Mouse (Mus musculus): ENCODE results near the gene Olfr155. TPM values are rescaled to one million over a fixed set of nuclear protein-coding genes. Genes with fewer than 3 reads are reported as not detected.

Gene Olfr155
- polyA plus RNA-seq, 1 experiment: not detected

DNA sequence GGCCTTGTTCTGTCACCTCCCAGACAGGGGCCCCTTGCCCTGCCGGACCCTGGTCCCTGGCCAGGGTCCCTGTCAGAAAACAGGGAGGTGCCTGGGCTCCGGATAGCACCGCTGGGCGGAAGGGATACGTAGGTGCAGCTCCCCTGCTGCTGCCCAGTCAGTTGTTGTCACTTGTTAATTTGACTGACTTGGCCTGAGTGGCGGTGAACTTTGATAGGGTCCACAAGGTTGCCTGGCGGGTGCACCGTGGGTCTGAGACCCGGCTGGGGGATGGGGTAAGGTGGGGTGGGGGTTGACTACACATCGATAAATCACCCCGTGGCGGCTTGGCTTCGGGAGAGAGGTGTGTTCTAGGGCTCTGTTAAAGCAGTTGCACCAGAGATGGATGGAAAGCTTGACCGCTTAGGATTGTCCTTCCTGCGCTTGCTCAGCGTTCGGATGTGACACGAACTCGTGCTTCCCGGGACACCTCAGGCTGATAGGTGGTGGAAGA, 24.6 kb downstream of the Olfr155 start:
- no peak for TF ChIP-seq GATA1 (IDR thresholded peaks at IDR 0.05; ENCODE audit: low read length)

DNA sequence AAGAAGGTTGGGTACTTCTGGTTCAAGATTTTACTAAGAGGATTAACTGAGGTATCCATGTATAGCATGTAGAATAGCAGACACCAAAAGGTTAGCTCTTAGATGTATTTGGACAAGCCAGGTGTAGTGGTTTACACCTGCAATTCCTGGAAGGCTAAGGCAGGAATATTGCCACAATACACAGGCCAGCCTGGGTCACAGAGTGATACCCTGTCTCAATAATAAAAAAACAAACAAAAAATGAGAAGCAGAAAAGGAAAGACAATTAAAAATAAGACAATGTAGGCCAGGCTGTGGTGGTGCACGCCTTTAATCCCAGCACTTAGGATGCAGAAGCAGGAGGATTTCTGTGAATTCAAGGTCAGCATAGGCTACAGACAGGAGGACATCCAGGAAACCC, 25.9 kb downstream of the Olfr155 start:
- TF ChIP-seq GATA1 (IDR thresholded peaks at IDR 0.05; ENCODE audit: low read length): no peak

DNA sequence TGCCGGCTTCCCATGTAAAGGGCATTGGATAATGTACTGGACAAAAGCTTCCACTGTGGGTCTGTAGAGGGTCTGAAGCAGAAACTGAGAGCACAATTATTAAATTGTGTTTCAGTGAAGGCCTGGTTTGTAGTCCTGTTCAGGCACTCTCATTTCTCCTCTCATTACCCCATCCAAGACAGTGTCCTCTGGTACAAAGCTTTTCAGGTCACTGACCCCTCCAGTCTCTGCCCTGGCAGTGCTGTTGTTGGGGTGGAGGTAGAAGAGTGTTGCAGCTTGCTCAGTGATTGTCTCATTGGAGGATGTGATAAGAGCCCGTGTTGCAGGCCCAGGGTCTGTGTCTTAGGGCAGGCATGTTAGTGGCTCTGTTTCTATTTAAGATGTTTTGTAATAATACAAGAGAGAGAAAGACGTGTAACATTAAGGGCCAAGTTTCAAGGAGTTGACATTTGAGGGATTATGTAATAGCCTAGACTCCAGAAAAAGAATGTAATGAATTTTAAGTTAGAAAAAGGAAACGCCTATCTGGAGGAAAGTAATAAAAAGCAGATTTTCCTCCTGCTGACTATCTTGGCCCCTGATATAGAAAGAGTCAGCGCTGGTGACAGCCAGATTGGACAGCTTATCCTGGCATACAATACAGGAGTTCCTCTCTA, 26.9 kb downstream of the Olfr155 start:
- TF ChIP-seq GATA1 (IDR thresholded peaks at IDR 0.05; ENCODE audit: low read length): no peak

DNA sequence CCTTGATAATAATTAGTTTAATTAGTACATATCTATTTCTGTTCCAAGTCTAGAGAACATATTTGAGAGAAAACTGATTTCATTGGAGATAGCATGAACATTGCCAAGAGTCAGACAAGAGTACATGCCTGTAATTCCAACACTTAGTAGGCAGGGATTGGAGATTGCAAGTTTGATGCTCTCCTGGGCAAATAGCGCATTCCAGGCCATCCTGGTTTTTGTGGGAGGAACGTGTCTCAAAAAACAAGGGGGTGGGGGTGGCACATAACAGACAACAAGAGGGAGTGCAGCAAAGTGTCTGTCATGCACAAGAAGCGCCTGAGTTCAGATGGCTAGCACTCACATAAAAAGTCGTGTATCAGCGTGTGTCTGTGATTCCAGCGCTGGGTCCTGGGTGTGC, 28.2 kb downstream of the Olfr155 start:
- TF ChIP-seq GATA1 (IDR thresholded peaks at IDR 0.05; ENCODE audit: low read length): no peak

DNA sequence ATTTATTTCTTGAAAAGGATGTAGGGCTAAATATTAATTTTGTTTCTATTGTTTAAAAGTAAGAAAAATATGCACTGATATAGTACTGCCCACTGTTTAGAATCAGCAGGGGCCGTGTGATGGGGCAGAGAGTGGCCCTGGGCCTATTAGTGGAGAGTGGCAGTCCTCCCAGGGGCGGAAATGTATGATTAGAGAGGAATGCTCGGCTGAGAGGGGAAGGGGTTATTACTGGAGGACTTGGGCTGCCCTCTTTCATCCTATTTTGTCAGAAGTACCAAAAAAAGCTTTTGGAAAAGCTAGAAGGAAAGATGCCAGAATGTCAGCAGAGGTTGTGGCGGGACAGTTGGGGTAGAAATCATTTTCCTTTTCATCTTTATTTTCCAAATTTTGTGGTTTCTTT, 32.8 kb downstream of the Olfr155 start:
- TF ChIP-seq GATA1 (IDR thresholded peaks at IDR 0.05; ENCODE audit: low read length): no peak

DNA sequence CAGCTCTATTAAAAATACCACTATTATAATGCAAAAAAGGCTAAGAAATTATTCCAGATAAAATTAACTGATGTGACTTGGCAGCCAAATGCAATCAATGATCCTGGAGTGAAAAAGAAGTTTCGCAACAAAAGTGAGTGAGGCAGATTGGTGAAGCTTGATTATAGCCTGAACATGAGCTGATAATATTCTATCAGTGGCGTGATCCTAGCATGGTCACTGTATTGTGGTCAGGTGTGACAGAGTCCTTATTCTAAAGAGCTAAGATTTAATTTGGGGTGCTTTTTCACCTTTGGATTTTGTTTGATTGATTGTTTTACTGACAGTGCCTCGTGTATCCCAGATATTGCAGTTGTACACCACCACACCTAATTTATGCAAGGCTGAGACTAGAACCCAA, 39.9 kb downstream of the Olfr155 start:
- TF ChIP-seq GATA1 (IDR thresholded peaks at IDR 0.05; ENCODE audit: low read length): no peak

DNA sequence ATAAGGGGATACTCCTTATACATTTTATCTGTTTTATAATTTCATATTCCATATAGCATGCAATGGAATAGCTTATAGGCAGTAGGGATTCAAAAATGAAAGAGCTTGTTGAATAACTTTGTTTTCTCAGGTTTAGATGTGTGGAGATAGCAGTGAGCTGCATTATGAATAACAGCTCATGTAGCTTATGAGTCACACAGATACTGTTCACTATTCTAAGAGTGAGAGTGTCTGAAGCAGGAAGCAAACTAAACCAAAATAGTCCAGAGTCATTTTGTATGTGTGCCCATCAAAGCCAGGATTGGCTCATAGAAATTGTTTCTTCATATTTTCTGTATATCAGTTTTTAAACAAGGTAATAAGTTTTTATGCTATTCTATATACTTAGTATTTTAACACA, 45.8 kb downstream of the Olfr155 start:
- TF ChIP-seq GATA1 (IDR thresholded peaks at IDR 0.05; ENCODE audit: low read length): no peak

DNA sequence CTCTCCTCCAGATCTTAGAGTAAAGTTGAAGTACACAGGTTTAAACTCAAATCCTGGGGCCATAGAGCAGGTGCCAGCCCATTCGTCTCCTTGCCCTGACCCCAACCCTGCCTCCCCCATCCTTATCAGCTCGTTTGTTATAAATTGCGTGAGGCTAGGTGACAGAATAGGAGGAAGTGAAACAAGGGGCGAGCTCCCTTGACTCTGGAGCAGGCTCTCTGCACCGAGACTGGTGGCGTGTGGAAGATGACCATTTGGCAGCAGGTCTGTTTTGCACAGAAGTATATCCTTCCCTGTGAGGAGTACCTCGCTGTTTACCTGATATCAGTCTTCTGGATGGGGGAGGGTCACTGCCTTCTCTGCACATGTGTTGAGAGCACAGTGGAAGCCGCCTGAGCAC, 47.8 kb downstream of the Olfr155 start:
- TF ChIP-seq GATA1 (IDR thresholded peaks at IDR 0.05; ENCODE audit: low read length): no peak

DNA sequence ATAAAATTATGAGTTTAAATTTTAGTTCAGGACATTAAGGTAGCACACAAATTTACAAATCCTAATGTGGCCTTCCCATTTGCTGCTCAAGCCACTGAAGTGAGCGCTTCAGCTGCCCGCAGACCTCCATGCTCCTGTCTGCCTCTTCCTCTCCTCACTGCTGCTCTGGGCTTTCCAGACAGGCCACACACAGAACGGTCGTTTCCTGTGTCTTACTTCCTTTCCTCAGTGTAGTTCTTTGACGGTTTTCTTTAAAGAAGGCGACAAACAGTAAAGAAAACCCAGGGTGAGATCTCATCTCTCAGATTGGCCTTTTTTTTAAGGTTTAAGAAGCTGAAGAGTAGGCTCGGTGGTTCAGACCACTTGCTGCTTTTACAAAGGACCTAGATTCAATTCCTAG, 52.3 kb downstream of the Olfr155 start:
- TF ChIP-seq GATA1 (IDR thresholded peaks at IDR 0.05; ENCODE audit: low read length): no peak

DNA sequence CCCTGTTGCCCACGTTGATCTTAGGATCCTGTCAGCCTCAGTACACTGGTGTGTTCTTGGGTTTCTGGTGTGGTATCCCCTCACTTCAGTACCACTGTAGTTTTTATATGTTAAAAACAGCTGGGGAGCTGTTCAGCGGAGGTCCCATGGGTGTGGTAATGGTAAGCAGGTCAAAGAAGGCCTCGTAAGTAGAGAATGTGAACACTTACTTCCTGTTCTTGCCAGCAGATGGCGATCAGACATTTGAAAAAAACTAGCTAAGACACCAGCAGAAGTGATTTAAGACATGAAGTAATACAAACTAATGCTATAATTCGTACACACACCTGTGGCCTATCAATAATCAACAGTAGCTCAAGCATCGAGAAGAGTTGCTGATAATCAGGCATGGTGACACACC, 55.1 kb downstream of the Olfr155 start:
- no peak for TF ChIP-seq GATA1 (IDR thresholded peaks at IDR 0.05; ENCODE audit: low read length)

Other genes starting within 250 kb of the Olfr155 start
- gene Npr2, start 219.6 kb upstream of the Olfr155 start, polyA plus RNA-seq (2012): 0.11 TPM in 2 replicates
- gene Spag8, start 198.0 kb upstream of the Olfr155 start, polyA plus RNA-seq (2012): not detected in 2 replicates
- gene Hint2, start 195.1 kb upstream of the Olfr155 start, polyA plus RNA-seq (2012): 45.3 and 51.0 TPM in 2 replicates
- 3.2 and 3.4 TPM in 2 replicates for gene Tmem8b, start 182.6 kb upstream of the Olfr155 start, polyA plus RNA-seq (2012)
- gene Fam221b, start 182.4 kb upstream of the Olfr155 start, polyA plus RNA-seq (2012): 0.01 and 0.02 TPM in 2 replicates
- gene Olfr70, start 150.8 kb upstream of the Olfr155 start, polyA plus RNA-seq (2012): not detected in 2 replicates
- not detected in 2 replicates for gene Olfr71, start 141.3 kb upstream of the Olfr155 start, polyA plus RNA-seq (2012)
- not detected in 2 replicates for gene Hrct1, start 124.4 kb upstream of the Olfr155 start, polyA plus RNA-seq (2012)
- gene Spaar, start 121.5 kb upstream of the Olfr155 start, polyA plus RNA-seq (2012): not detected in 2 replicates
- not detected in 2 replicates for gene Olfr159, start 80.6 kb upstream of the Olfr155 start, polyA plus RNA-seq (2012)
- gene Olfr156, start 27.7 kb upstream of the Olfr155 start, polyA plus RNA-seq (2012): not detected in 2 replicates
- not detected in 2 replicates for gene Olfr157, start 11.4 kb upstream of the Olfr155 start, polyA plus RNA-seq (2012)
- gene Reck, start 24.0 kb downstream of the Olfr155 start, polyA plus RNA-seq (2012): not detected in 2 replicates
- 34.6 and 41.8 TPM in 2 replicates for gene Glipr2, start 105.8 kb downstream of the Olfr155 start, polyA plus RNA-seq (2012)
- not detected in 2 replicates for gene Ccin, start 131.9 kb downstream of the Olfr155 start, polyA plus RNA-seq (2012)
- 507 and 529 TPM in 2 replicates for gene Clta, start 152.9 kb downstream of the Olfr155 start, polyA plus RNA-seq (2012)
- gene Gne, start 232.6 kb downstream of the Olfr155 start, polyA plus RNA-seq (2012): 40.5 and 49.2 TPM in 2 replicates